Mouse (Mus musculus) stomach, embryonic 16.5 days (tissue): ENCODE measurements at regions not wholly inside any gene's neighbourhood (a gene's known extent, or its start where the extent isn't known, plus 50 kb on each side); places are given as distances from the start of the nearest gene placed in this dataset.
"Not testable (repeated sequence)": the region's sequence is repeated elsewhere in the genome, so short reads cannot be mapped to it uniquely, and the experiment has no call there.

Experiments used
- ATAC-seq: fragments of 200-750 bp; cut with Nextera tagmentation; 2 replicates; pipeline ENCODE4 v1.8.0; 2017; ENCODE audit warnings: moderate number of reproducible peaks, moderate TSS enrichment; ENCODE audit not compliant: insufficient read depth, low FRiP score
- H3K27ac ChIP-seq: fragments of 300-500 bp; sonication (generic); 2 replicates; pipeline ENCODE4 v1.5.1; 2014; ENCODE audit warnings: low read length
- H3K27me3 ChIP-seq: fragments of 300-500 bp; sonication (generic); 2 replicates; pipeline ENCODE4 v1.6.1; 2014; ENCODE audit warnings: low read length, control low read depth, mixed read lengths; ENCODE audit not compliant: control insufficient read depth, insufficient read depth
- H3K36me3 ChIP-seq: fragments of 300-500 bp; sonication (generic); 2 replicates; pipeline ENCODE4 v1.6.1; 2014; ENCODE audit warnings: low read length; ENCODE audit not compliant: control insufficient read depth, insufficient read depth
- H3K4me1 ChIP-seq: fragments of 300-500 bp; sonication (generic); 2 replicates; pipeline ENCODE4 v1.6.1; 2014; ENCODE audit warnings: low read length, control low read depth, mixed read lengths; ENCODE audit not compliant: control insufficient read depth, insufficient read depth
- H3K4me2 ChIP-seq: fragments of 300-500 bp; sonication (generic); 2 replicates; pipeline ENCODE4 v1.6.1; 2014; ENCODE audit warnings: low read depth, low read length, mixed read lengths
- H3K4me3 ChIP-seq: fragments of 300-500 bp; sonication (generic); replicated peaks from 2 replicates; pipeline ENCODE4 v1.5.1; 2014; ENCODE audit warnings: mild to moderate bottlenecking, low read length
- H3K9ac ChIP-seq: fragments of 300-500 bp; sonication (generic); 2 replicates; pipeline ENCODE4 v1.6.1; 2014; ENCODE audit warnings: low read length
- H3K9me3 ChIP-seq: fragments of 300-500 bp; sonication (generic); replicated peaks from 2 replicates; pipeline ENCODE4 v1.6.1; 2016; ENCODE audit warnings: low read length, control low read depth; ENCODE audit not compliant: control insufficient read depth
- WGBS: fragments of 180-500 bp; shearing (Covaris S2); extraction: QIAGEN DNeasy Blood & Tissue Kit; methylation state at CpG from one replicate; pipeline ENCODE4 v1.1.7; 2014; 5-methylcytosine and 5-hydroxymethylcytosine counted together

GRCm38 (mm10) chr3:138642026-138642425, 100.0 kb upstream of the Tspan5 start:
- no peak overlapping the region for H3K4me2 ChIP-seq
- no peaks in the 10 kb centered on the region for H3K27me3 ChIP-seq
- H3K4me1 ChIP-seq: peaks cover 14% of the 10 kb centered on the region
- WGBS: 100% methylated on average over 1 of the region's 1 CpGs
- H3K9me3 ChIP-seq: 0 out of 2 replicates have a peak, but pooled peaks cover 3% of the 10 kb centered on the region
- H3K27ac ChIP-seq: no peak overlapping the region
- H3K4me3 ChIP-seq: no peak overlapping the region
- no peak for ATAC-seq
- no peak overlapping the region for H3K9ac ChIP-seq
- H3K36me3 ChIP-seq: no peaks in the 10 kb centered on the region

- peak overlapping the region; percentile 33; the same call in 1 of the 2 replicates for H3K4me3 ChIP-seq
- WGBS: 24% methylated on average over 15 of the region's 15 CpGs
- no peak overlapping the region for H3K27ac ChIP-seq
- H3K36me3 ChIP-seq: no peaks in the 10 kb centered on the region
- H3K9ac ChIP-seq: peak overlapping the region; percentile 49; the same call in 1 of the 2 replicates
- H3K27me3 ChIP-seq: no peaks in the 10 kb centered on the region
- no peak for ATAC-seq
- H3K4me1 ChIP-seq: peaks cover 14% of the 10 kb centered on the region
- H3K4me2 ChIP-seq: peak overlapping the region; percentile 54
- 0 out of 2 replicates have a peak, but pooled peaks cover 3% of the 10 kb centered on the region for H3K9me3 ChIP-seq
Observed at GRCm38 (mm10) chr3:138643951-138644285, 98.1 kb upstream of the Tspan5 start.

- Histone ChIP-seq H3K27ac (peak overlapping the region; percentile 0; the same call in 1 of the 2 replicates), H3K9me3 (0 out of 2 replicates have a peak, but pooled peaks cover 3% of the 10 kb centered on the region), H3K27me3 (no peaks in the 10 kb centered on the region), H3K36me3 (no peaks in the 10 kb centered on the region), H3K9ac (peak overlapping the region; percentile 49), H3K4me1 (peaks cover 14% of the 10 kb centered on the region), H3K4me3 (peak overlapping the region; percentile 33), H3K4me2 (peak overlapping the region; percentile 54)
- ATAC-seq: peak; percentile 84; the same call in 1 of the 2 replicates
- WGBS: 5% methylated on average over 19 of the region's 19 CpGs
Observed at GRCm38 (mm10) chr3:138644286-138644951, 97.6 kb upstream of the Tspan5 start.

GRCm38 (mm10) chr3:138645320-138645719, 96.7 kb upstream of the Tspan5 start:
- H3K4me3 ChIP-seq: no peak overlapping the region
- 16% methylated on average over 3 of the region's 3 CpGs for WGBS

GRCm38 (mm10) chr3:138649699-138650098, 92.3 kb upstream of the Tspan5 start:
- Histone ChIP-seq H3K4me2 (no peak overlapping the region), H3K36me3 (no peaks in the 10 kb centered on the region), H3K9ac (no peak overlapping the region), H3K27me3 (no peaks in the 10 kb centered on the region), H3K27ac (no peak overlapping the region), H3K9me3 (no peaks in the 10 kb centered on the region; the same call in 1 of the 2 replicates), H3K4me1 (peaks cover 6% of the 10 kb centered on the region), H3K4me3 (no peak overlapping the region)
- WGBS: 83% methylated on average over 6 of the region's 6 CpGs
- ATAC-seq: no peak

More at GRCm38 (mm10) chr3:138645320-138645719, 96.7 kb upstream of the Tspan5 start:
- Histone ChIP-seq H3K27me3 (no peaks in the 10 kb centered on the region), H3K36me3 (no peaks in the 10 kb centered on the region), H3K9ac (no peak overlapping the region), H3K4me1 (peaks cover 14% of the 10 kb centered on the region), H3K27ac (peak overlapping the region; percentile 17; the same call in 1 of the 2 replicates), H3K4me2 (peak overlapping the region; percentile 54; the same call in 1 of the 2 replicates), H3K9me3 (peaks cover 3% of the 10 kb centered on the region; the same call in 1 of the 2 replicates)
- ATAC-seq: 0 out of 2 replicates have a peak, but pooled peaks have one; percentile 28

- not testable (repeated sequence) for H3K27me3 ChIP-seq, H3K4me2 ChIP-seq, H3K4me1 ChIP-seq, ATAC-seq, H3K4me3 ChIP-seq, H3K27ac ChIP-seq, H3K9me3 ChIP-seq, H3K9ac ChIP-seq, H3K36me3 ChIP-seq
- 91% methylated on average over 4 of the region's 4 CpGs for WGBS
Observed at GRCm38 (mm10) chr3:138650671-138651070, 91.3 kb upstream of the Tspan5 start.

- no peak overlapping the region for H3K27ac ChIP-seq
- H3K9me3 ChIP-seq: no peaks in the 10 kb centered on the region; the same call in 1 of the 2 replicates
- 82% methylated on average over 12 of the region's 12 CpGs for WGBS
- H3K9ac ChIP-seq: no peak overlapping the region
- H3K4me2 ChIP-seq: no peak overlapping the region
- no peaks in the 10 kb centered on the region for H3K27me3 ChIP-seq
- no peaks in the 10 kb centered on the region for H3K36me3 ChIP-seq
- H3K4me1 ChIP-seq: no peaks in the 10 kb centered on the region; the same call in 1 of the 2 replicates
- no peak overlapping the region for H3K4me3 ChIP-seq
- ATAC-seq: no peak
Observed at GRCm38 (mm10) chr3:138651361-138652205, 90.4 kb upstream of the Tspan5 start.

- H3K36me3 ChIP-seq: no peaks in the 10 kb centered on the region
- no peaks in the 10 kb centered on the region; the same call in 1 of the 2 replicates for H3K9me3 ChIP-seq
- WGBS: 84% methylated on average over 2 of the region's 2 CpGs
- no peak overlapping the region for H3K27ac ChIP-seq
- H3K9ac ChIP-seq: no peak overlapping the region
- H3K27me3 ChIP-seq: no peaks in the 10 kb centered on the region
- no peaks in the 10 kb centered on the region; the same call in 1 of the 2 replicates for H3K4me1 ChIP-seq
- ATAC-seq: no peak
- no peak overlapping the region for H3K4me2 ChIP-seq
- H3K4me3 ChIP-seq: no peak overlapping the region
Observed at GRCm38 (mm10) chr3:138652206-138652605, 89.8 kb upstream of the Tspan5 start.

GRCm38 (mm10) chr3:138652685-138653084, 89.3 kb upstream of the Tspan5 start:
- H3K4me3 ChIP-seq: no peak overlapping the region
- no peaks in the 10 kb centered on the region; the same call in 1 of the 2 replicates for H3K4me1 ChIP-seq
- no peaks in the 10 kb centered on the region; the same call in 1 of the 2 replicates for H3K9me3 ChIP-seq
- no peak for ATAC-seq
- H3K9ac ChIP-seq: no peak overlapping the region
- H3K4me2 ChIP-seq: no peak overlapping the region
- 54% methylated on average over 4 of the region's 4 CpGs for WGBS
- no peaks in the 10 kb centered on the region for H3K36me3 ChIP-seq
- H3K27ac ChIP-seq: no peak overlapping the region
- H3K27me3 ChIP-seq: no peaks in the 10 kb centered on the region
